Mouse (Mus musculus) lung, adult 2 months (tissue): ENCODE data around the gene Unc13b.

Experiments used
- CTCF ChIP-seq: fragments of 200-500 bp; IDR thresholded peaks from 2 replicates; pipeline ENCODE4 v1.5.1; 2011; ENCODE audit warnings: mild to moderate bottlenecking, low read length, control low read depth; ENCODE audit not compliant: insufficient read depth
- POLR2A ChIP-seq: fragments of 200-500 bp; IDR thresholded peaks from 2 replicates; pipeline ENCODE4 v1.6.1; 2011; ENCODE audit warnings: low read depth, mild to moderate bottlenecking, control low read depth, low read length, borderline replicate concordance; ENCODE audit errors: extremely low read depth

- TF ChIP-seq CTCF (no peak), POLR2A (no peak)
Observed at GRCm38 (mm10) chr4:43037860-43038566, 20.7 kb upstream of the Unc13b start.
